Mouse (Mus musculus) embryonic fibroblast, embryonic 13.5 days (primary cell): ENCODE results near the gene Spata45. TPM values are rescaled to one million over a fixed set of nuclear protein-coding genes. Genes with fewer than 3 reads are reported as not detected.
A peak's percentile ranks its signal among the peaks of the same experiment; 100 is the strongest.

Source experiments
- H3K27ac ChIP-seq: 2 replicates; pipeline ENCODE4 v1.5.1; 2012; ENCODE audit warnings: low read length, control low read depth, inconsistent platforms; ENCODE audit not compliant: insufficient read depth
- H3K4me1 ChIP-seq: 2 replicates; pipeline ENCODE4 v1.6.1; 2011; ENCODE audit warnings: low read length; ENCODE audit not compliant: control insufficient read depth, insufficient read depth
- H3K4me3 ChIP-seq: 2 replicates; pipeline ENCODE4 v1.5.1; 2011; ENCODE audit warnings: mild to moderate bottlenecking, control low read depth, low read length; ENCODE audit not compliant: insufficient read depth
- CTCF ChIP-seq: IDR thresholded peaks from 2 replicates; pipeline ENCODE4 v1.5.1; 2011; ENCODE audit warnings: mild to moderate bottlenecking, control low read depth, low read length, moderate library complexity, borderline replicate concordance; ENCODE audit not compliant: insufficient read depth
- POLR2A ChIP-seq: IDR thresholded peaks from 2 replicates; pipeline ENCODE4 v1.6.1; 2011; ENCODE audit warnings: low read depth, mild to moderate bottlenecking, control low read depth, low read length, moderate library complexity
- polyA plus RNA-seq: library from polyadenylated mRNA; stranded (reverse); fragments of >200 nt; gene quantifications from 2 replicates; pipeline ENCODE4 v1.2.4, GENCODE M21; 2011; ENCODE audit warnings: low read depth; ENCODE audit not compliant: missing spikeins, insufficient read length

Spata45 gene
- polyA plus RNA-seq, 1 experiment = not detected

GRCm38 (mm10) chr1:191062781-191063485, 26.5 kb downstream of the Spata45 start, which contains the start of the genes Tatdn3 and Nsl1:
Tatdn3 (minus strand) TSS chr1:191062932.
Nsl1 (plus strand) TSS chr1:191063012.
- Histone ChIP-seq H3K4me3 (peak within 1 kb of the TSS; percentile 77), H3K4me1 (no peaks in the 10 kb centered on the region), H3K27ac (no peak within 1 kb of the TSS)
- peak; percentile 78 for TF ChIP-seq POLR2A
- TF ChIP-seq CTCF = no peak

GRCm38 (mm10) chr1:191063700-191064099, 27.3 kb downstream of the Spata45 start:
- H3K4me1 ChIP-seq = no peaks in the 10 kb centered on the region
- TF ChIP-seq CTCF = no peak
- no peak for TF ChIP-seq POLR2A
- H3K27ac ChIP-seq = no peak overlapping the region
- peak overlapping the region; percentile 77 for H3K4me3 ChIP-seq

GRCm38 (mm10) chr1:191064535-191064934, 28.1 kb downstream of the Spata45 start:
- no peaks in the 10 kb centered on the region for H3K4me1 ChIP-seq
- no peak overlapping the region for H3K4me3 ChIP-seq
- TF ChIP-seq CTCF (no peak), POLR2A (no peak)
- no peak overlapping the region for H3K27ac ChIP-seq

GRCm38 (mm10) chr1:191065188-191065587, 28.7 kb downstream of the Spata45 start:
- TF ChIP-seq CTCF (no peak), POLR2A (no peak)
- Histone ChIP-seq H3K4me1 (no peaks in the 10 kb centered on the region), H3K4me3 (no peak overlapping the region), H3K27ac (no peak overlapping the region)

- no peaks in the 10 kb centered on the region for H3K4me1 ChIP-seq
- H3K27ac ChIP-seq = no peak overlapping the region
- H3K4me3 ChIP-seq = no peak overlapping the region
- TF ChIP-seq POLR2A = no peak
- TF ChIP-seq CTCF = peak; percentile 7; the same call in 1 of the 2 replicates
Observed at GRCm38 (mm10) chr1:191068377-191068776, 31.9 kb downstream of the Spata45 start.

GRCm38 (mm10) chr1:191070259-191070658, 33.8 kb downstream of the Spata45 start:
- Histone ChIP-seq H3K27ac (no peak overlapping the region), H3K4me3 (no peak overlapping the region), H3K4me1 (peaks cover 3% of the 10 kb centered on the region; the same call in 1 of the 2 replicates)
- no peak for TF ChIP-seq POLR2A
- TF ChIP-seq CTCF = no peak

- Histone ChIP-seq H3K27ac (no peak overlapping the region), H3K4me3 (no peak overlapping the region), H3K4me1 (peaks cover 5% of the 10 kb centered on the region)
- no peak for TF ChIP-seq POLR2A
- TF ChIP-seq CTCF = no peak
Observed at GRCm38 (mm10) chr1:191071613-191072012, 35.2 kb downstream of the Spata45 start.

GRCm38 (mm10) chr1:191072329-191072913, 36.0 kb downstream of the Spata45 start:
- no peak overlapping the region for H3K27ac ChIP-seq
- TF ChIP-seq POLR2A (no peak), CTCF (no peak)
- H3K4me1 ChIP-seq = peaks cover 5% of the 10 kb centered on the region
- H3K4me3 ChIP-seq = no peak overlapping the region

GRCm38 (mm10) chr1:191073001-191073400, 36.6 kb downstream of the Spata45 start:
- Histone ChIP-seq H3K4me3 (no peak overlapping the region), H3K4me1 (peaks cover 5% of the 10 kb centered on the region), H3K27ac (no peak overlapping the region)
- TF ChIP-seq POLR2A (no peak), CTCF (no peak)

GRCm38 (mm10) chr1:191073486-191073885, 37.0 kb downstream of the Spata45 start:
- H3K4me3 ChIP-seq = no peak overlapping the region
- no peak for TF ChIP-seq POLR2A
- H3K27ac ChIP-seq = no peak overlapping the region
- H3K4me1 ChIP-seq = peaks cover 5% of the 10 kb centered on the region
